Mouse (Mus musculus): ENCODE results near the gene Srp68. TPM values are rescaled to one million over a fixed set of nuclear protein-coding genes. Genes with fewer than 3 reads are reported as not detected.

The Srp68 gene
- total and polyA plus RNA-seq, 3 experiments: 146 to 228 (median 180) TPM

GRCm38 (mm10) chr11:116269560-116269959 is 4.5 kb downstream of the Srp68 start:
- no peak overlapping the region for H3K9ac ChIP-seq (ENCODE audit: control insufficient read depth, low read depth, low read length, poor library complexity, severe bottlenecking)
- H3K36me3 ChIP-seq (ENCODE audit: control insufficient read depth in 1 of 2, insufficient read depth in 2 of 2, low read length in 2 of 2): peaks cover 22 to 30% of the 10 kb centered on the region in 2 experiments
- no peak overlapping the region for H3K27ac ChIP-seq (ENCODE audit: control insufficient read depth, low read depth, low read length)
- no peak for DNase-seq (ENCODE audit: low read depth, low spot score)
- no peak for TF ChIP-seq CTCF (IDR thresholded peaks at IDR 0.05 in 2 of 3, conservative IDR thresholded peaks at IDR 0.05 in 1 of 3; ENCODE audit: control insufficient read depth in 1 of 3, insufficient read depth in 1 of 3, low read depth in 2 of 3, low read length in 3 of 3, poor library complexity in 1 of 3, severe bottlenecking in 1 of 3)
- TF ChIP-seq E2F4 (IDR thresholded peaks at IDR 0.05; ENCODE audit: borderline replicate concordance, low read depth, low read length): no peak
- no peak for TF ChIP-seq USF1 (IDR thresholded peaks at IDR 0.05; ENCODE audit: low read depth, low read length)
- no peak for TF ChIP-seq TCF12 (IDR thresholded peaks at IDR 0.05; ENCODE audit: low read depth, low read length)
- no peak for TF ChIP-seq JUND (IDR thresholded peaks at IDR 0.05; ENCODE audit: low read depth, low read length)
- no peak for TF ChIP-seq TAL1 (IDR thresholded peaks at IDR 0.05; ENCODE audit: low read length)
- no peak for TF ChIP-seq MAX (IDR thresholded peaks at IDR 0.05; ENCODE audit: low read length)
- no peak for TF ChIP-seq HCFC1 (IDR thresholded peaks at IDR 0.05; ENCODE audit: low read depth, low read length)
- no peak for TF ChIP-seq MEF2A (IDR thresholded peaks at IDR 0.05; ENCODE audit: extremely low read depth, insufficient replicate concordance, low read depth, low read length, poor library complexity, severe bottlenecking)
- TF ChIP-seq MAFK (IDR thresholded peaks at IDR 0.05; ENCODE audit: borderline replicate concordance, low read depth, low read length): no peak
- no peak for TF ChIP-seq UBTF (IDR thresholded peaks at IDR 0.05; ENCODE audit: borderline replicate concordance, insufficient read depth, low read depth, low read length)
- no peak for TF ChIP-seq CHD2 (IDR thresholded peaks at IDR 0.05; ENCODE audit: low read length)
- TF ChIP-seq ELF1 (IDR thresholded peaks at IDR 0.05; ENCODE audit: low read depth, low read length): no peak
- TF ChIP-seq ZNF384 (IDR thresholded peaks at IDR 0.05; ENCODE audit: low read depth, low read length): no peak
- H3K27me3 ChIP-seq (ENCODE audit: control insufficient read depth in 1 of 2, insufficient read depth in 2 of 2, low read length in 2 of 2): no peaks in the 10 kb centered on the region
- H3K4me3 ChIP-seq (ENCODE audit: control insufficient read depth in 1 of 2, insufficient read depth in 1 of 2, low read depth in 2 of 2, low read length in 2 of 2): no peak overlapping the region
- H3K4me1 ChIP-seq (ENCODE audit: control insufficient read depth in 1 of 2, insufficient read depth in 2 of 2, low read length in 2 of 2): peaks cover 0 to 15% of the 10 kb centered on the region in 2 experiments; a peak in 2 of 4 replicates
- H3K79me2 ChIP-seq (ENCODE audit: control insufficient read depth, insufficient read depth, low read length, poor library complexity): peaks cover 50% of the 10 kb centered on the region
- no peaks in the 10 kb centered on the region for H3K9me3 ChIP-seq (replicated peaks; ENCODE audit: insufficient read depth, low read length)

DNA sequence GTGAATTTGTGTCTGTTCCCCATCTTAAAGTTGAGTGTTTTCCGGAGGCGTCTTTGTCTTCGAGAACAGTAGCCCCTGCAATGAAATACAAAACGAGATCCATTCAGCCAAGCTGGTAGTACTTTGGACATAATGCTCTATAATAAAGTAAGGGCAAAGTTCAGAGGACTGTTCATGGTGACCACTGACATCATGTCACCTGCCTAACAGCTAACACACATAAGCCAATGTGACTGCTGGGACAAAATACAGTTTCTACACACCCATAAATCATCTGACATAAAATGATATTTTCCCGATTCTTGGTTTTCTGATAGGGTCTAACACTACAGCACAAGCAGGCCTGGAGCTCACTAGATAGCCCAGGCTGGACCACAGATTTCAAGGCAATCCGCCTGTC is 5.7 kb downstream of the Srp68 start:
- TF ChIP-seq MAZ (IDR thresholded peaks at IDR 0.05; ENCODE audit: low read depth, low read length) (no peak), USF1 (IDR thresholded peaks at IDR 0.05; ENCODE audit: low read depth, low read length) (no peak), POLR2AphosphoS2 (IDR thresholded peaks at IDR 0.05; ENCODE audit: low read length) (no peak), MEF2A (IDR thresholded peaks at IDR 0.05; ENCODE audit: extremely low read depth, insufficient replicate concordance, low read depth, low read length, poor library complexity, severe bottlenecking) (no peak), ETS1 (IDR thresholded peaks at IDR 0.05; ENCODE audit: low read depth, low read length) (no peak), KAT2A (conservative IDR thresholded peaks at IDR 0.05; ENCODE audit: low read depth, low read length) (no peak)
- no peaks in the 10 kb centered on the region for H3K9me3 ChIP-seq (replicated peaks; ENCODE audit: insufficient read depth, low read length)
- no peaks in the 10 kb centered on the region for H3K27me3 ChIP-seq (ENCODE audit: control insufficient read depth in 1 of 2, insufficient read depth in 2 of 2, low read length in 2 of 2)
- no peak overlapping the region for H3K27ac ChIP-seq (ENCODE audit: control insufficient read depth, low read depth, low read length)
- H3K4me3 ChIP-seq (ENCODE audit: control insufficient read depth in 1 of 2, insufficient read depth in 1 of 2, low read depth in 2 of 2, low read length in 2 of 2): no peak overlapping the region
- peaks cover 22 to 40% of the 10 kb centered on the region in 2 experiments for H3K36me3 ChIP-seq (ENCODE audit: control insufficient read depth in 1 of 2, insufficient read depth in 2 of 2, low read length in 2 of 2)
- H3K4me1 ChIP-seq (ENCODE audit: control insufficient read depth in 1 of 2, insufficient read depth in 2 of 2, low read length in 2 of 2): peaks cover 0 to 15% of the 10 kb centered on the region in 2 experiments; a peak in 2 of 4 replicates
- H3K79me2 ChIP-seq (ENCODE audit: control insufficient read depth, insufficient read depth, low read length, poor library complexity): peaks cover 38% of the 10 kb centered on the region
- no peak overlapping the region for H3K9ac ChIP-seq (ENCODE audit: control insufficient read depth, low read depth, low read length, poor library complexity, severe bottlenecking)
- no peak for DNase-seq (ENCODE audit: low read depth, low spot score)
